Mouse (Mus musculus): ENCODE results near the gene Gm45717. TPM values are rescaled to one million over a fixed set of nuclear protein-coding genes. Genes with fewer than 3 reads are reported as not detected.

Gm45717 gene
- polyA plus RNA-seq, 2 experiments from 2014 or later = 0.82 TPM; not detected in 1

- no peak for ATAC-seq
Observed at GRCm38 (mm10) chr7:140942341-140942740, 13.4 kb downstream of the Gm45717 start.

GRCm38 (mm10) chr7:140941222-140942051 lies 14.3 kb downstream of the Gm45717 start, which contains the start of gene Pgghg:
Pgghg (plus strand) TSS chr7:140941391.
- ATAC-seq = peak; percentile 85

GRCm38 (mm10) chr7:140939669-140940171 lies 16.0 kb downstream of the Gm45717 start:
- no peak for ATAC-seq

- no peak for ATAC-seq
Observed at GRCm38 (mm10) chr7:140938896-140939295, 16.8 kb downstream of the Gm45717 start.

- ATAC-seq = no peak
Observed at GRCm38 (mm10) chr7:140938436-140938835, 17.3 kb downstream of the Gm45717 start.

- no peak for ATAC-seq
Observed at GRCm38 (mm10) chr7:140927181-140927580, 28.6 kb downstream of the Gm45717 start.

- no peak for ATAC-seq
Observed at GRCm38 (mm10) chr7:140923070-140923775, 32.5 kb downstream of the Gm45717 start.

GRCm38 (mm10) chr7:140922398-140923069 lies 33.2 kb downstream of the Gm45717 start:
- no peak for ATAC-seq

- no peak for ATAC-seq
Observed at GRCm38 (mm10) chr7:140921225-140921975, 34.3 kb downstream of the Gm45717 start.

- ATAC-seq = no peak
Observed at GRCm38 (mm10) chr7:140920418-140921029, 35.2 kb downstream of the Gm45717 start, which contains the start of gene Nlrp6. Nlrp6 (plus strand) TSS chr7:140920902.

GRCm38 (mm10) chr7:140919911-140920310 lies 35.8 kb downstream of the Gm45717 start:
- no peak for ATAC-seq

GRCm38 (mm10) chr7:140914031-140914690 lies 41.6 kb downstream of the Gm45717 start:
- ATAC-seq = no peak

- ATAC-seq = no peak
Observed at GRCm38 (mm10) chr7:140912846-140913482, 42.8 kb downstream of the Gm45717 start.

GRCm38 (mm10) chr7:140912293-140912692 lies 43.4 kb downstream of the Gm45717 start:
- ATAC-seq = no peak

GRCm38 (mm10) chr7:140908634-140909107 lies 47.1 kb downstream of the Gm45717 start:
- ATAC-seq = peak; percentile 94

GRCm38 (mm10) chr7:140908181-140908580 lies 47.6 kb downstream of the Gm45717 start:
- ATAC-seq = no peak

- no peak for ATAC-seq
Observed at GRCm38 (mm10) chr7:140907697-140908096, 48.0 kb downstream of the Gm45717 start.

- ATAC-seq = no peak
Observed at GRCm38 (mm10) chr7:140907131-140907530, 48.6 kb downstream of the Gm45717 start.

GRCm38 (mm10) chr7:140905642-140906081 lies 50.1 kb downstream of the Gm45717 start:
- ATAC-seq = no peak

GRCm38 (mm10) chr7:140903212-140903611 lies 52.5 kb downstream of the Gm45717 start:
- ATAC-seq = peak; percentile 39
